9 mouse cellular contexts compared by ENCODE assay signal in genomic region chr1:155121977-155122939, GRCm38 (mm10). TPM values are rescaled to one million over a fixed set of nuclear protein-coding genes. Genes with fewer than 3 reads are reported as not detected.
DNase-seq lines count a peak whose midpoint lies in the region; ATAC-seq lines count a peak whose summit lies in the region.
"Had no signal": no experiment of that assay in that cellular context is flagged by ENCODE, and none has a peak within 500 bp of the region (broad histone marks: within the 10 kb centered on the region; RNA-seq: fewer than 3 reads in every experiment).

No protein-coding gene starts in this region.

- no peak overlapping the region for H3K27ac ChIP-seq in hindbrain, embryonic 15.5 days (replicated peaks)
- no peak overlapping the region for H3K27ac ChIP-seq in hindbrain, embryonic 12.5 days
- H3K27ac ChIP-seq: liver, embryonic 13.5 days had no signal

- H3K9me3 ChIP-seq in hindbrain, embryonic 15.5 days: no peaks in the 10 kb centered on the region
- 0 out of 2 replicates have a peak, but pooled peaks cover 4% of the 10 kb centered on the region for H3K9me3 ChIP-seq in hindbrain, embryonic 12.5 days (replicated peaks)
- H3K9me3 ChIP-seq: liver, embryonic 13.5 days had no signal

- ATAC-seq in hindbrain, embryonic 15.5 days (ENCODE audit: low FRiP score, low read depth): peak; percentile 59; the same call in 1 of the 2 replicates
- no peak for ATAC-seq in hindbrain, embryonic 12.5 days (ENCODE audit: low FRiP score)
- ATAC-seq in megakaryocyte-erythroid progenitor cell, adult 5-6 weeks (replicated peaks; ENCODE audit: low FRiP score, low TSS enrichment, poor library complexity, severe bottlenecking): no peak

- 74% methylated on average over 21 of the region's 21 CpGs for WGBS in hindbrain, embryonic 15.5 days
- WGBS in hindbrain, embryonic 12.5 days: 80% methylated on average over 21 of the region's 21 CpGs

- no peak overlapping the region for H3K4me3 ChIP-seq in hindbrain, embryonic 15.5 days
- H3K4me3 ChIP-seq in hindbrain, embryonic 12.5 days: no peak overlapping the region
- H3K4me3 ChIP-seq: liver, embryonic 13.5 days had no signal

- H3K9ac ChIP-seq in hindbrain, embryonic 15.5 days: no peak overlapping the region
- H3K9ac ChIP-seq in hindbrain, embryonic 12.5 days: no peak overlapping the region
- H3K9ac ChIP-seq: liver, embryonic 13.5 days had no signal

- no peaks in the 10 kb centered on the region for H3K36me3 ChIP-seq in hindbrain, embryonic 15.5 days
- H3K36me3 ChIP-seq in hindbrain, embryonic 12.5 days: no peaks in the 10 kb centered on the region
- H3K36me3 ChIP-seq: liver, embryonic 13.5 days had no signal

- no peaks in the 10 kb centered on the region for H3K27me3 ChIP-seq in hindbrain, embryonic 15.5 days
- H3K27me3 ChIP-seq in hindbrain, embryonic 12.5 days: peaks cover 3% of the 10 kb centered on the region; the same call in 1 of the 2 replicates
- H3K27me3 ChIP-seq: liver, embryonic 13.5 days had no signal

- peak; percentile 84 for DNase-seq in adipocyte (ENCODE audit: low spot score)
- peak; percentile 40 to 41 for DNase-seq in frontal cortex, postnatal 36 days (ENCODE audit: low spot score in 2 of 2)
- DNase-seq in kidney, postnatal 36 days: peak; percentile 35 to 56
- peak; percentile 63 for DNase-seq in right cerebral cortex, adult 18-20 months
- no peak for DNase-seq in liver
- DNase-seq: liver, embryonic 13.5 days had no signal

- H3K4me2 ChIP-seq in hindbrain, embryonic 15.5 days: no peak overlapping the region
- H3K4me2 ChIP-seq in hindbrain, embryonic 12.5 days (replicated peaks): no peak overlapping the region
- H3K4me2 ChIP-seq: liver, embryonic 13.5 days had no signal

- H3K4me1 ChIP-seq in hindbrain, embryonic 15.5 days (replicated peaks): 0 out of 2 replicates have a peak, but pooled peaks cover 5% of the 10 kb centered on the region
- no peaks in the 10 kb centered on the region for H3K4me1 ChIP-seq in hindbrain, embryonic 12.5 days
- H3K4me1 ChIP-seq: liver, embryonic 13.5 days had no signal

RNA-seq across cellular contexts. Expression of gene Ier5, which starts 22.8 kb away (rescaled TPM):
- polyA plus RNA-seq in hindbrain, embryonic 15.5 days (2015; fragmentation: Nextera tagmentation; extraction: Ambion mirVana): 7.8 and 9.7 TPM in 2 replicates
- 16.5 and 17.7 TPM in 2 replicates for polyA plus RNA-seq in hindbrain, embryonic 12.5 days (2016; fragmentation: Nextera tagmentation; extraction: Ambion mirVana)
- 5.7 and 7.1 TPM in 2 replicates for total RNA-seq in megakaryocyte-erythroid progenitor cell, adult 5-6 weeks (2014; fragmentation: Nextera tagmentation)
- 7.5 and 12.7 TPM in 2 replicates for total RNA-seq in megakaryocyte-erythroid progenitor cell, adult 5-6 weeks (2017)

RNA-seq across cellular contexts. Expression of gene Mr1, which starts 24.4 kb away (rescaled TPM):
- polyA plus RNA-seq in hindbrain, embryonic 15.5 days (2015; fragmentation: Nextera tagmentation; extraction: Ambion mirVana): 1.7 and 1.9 TPM in 2 replicates
- 2.1 and 2.4 TPM in 2 replicates for polyA plus RNA-seq in hindbrain, embryonic 12.5 days (2016; fragmentation: Nextera tagmentation; extraction: Ambion mirVana)
- 6.1 and 7.8 TPM in 2 replicates for total RNA-seq in megakaryocyte-erythroid progenitor cell, adult 5-6 weeks (2014; fragmentation: Nextera tagmentation)
- total RNA-seq in megakaryocyte-erythroid progenitor cell, adult 5-6 weeks (2017): 6.2 and 7.7 TPM in 2 replicates

RNA-seq across cellular contexts. Expression of gene Stx6, which starts 36.3 kb away (rescaled TPM):
- 102 and 106 TPM in 2 replicates for polyA plus RNA-seq in hindbrain, embryonic 15.5 days (2015; fragmentation: Nextera tagmentation; extraction: Ambion mirVana)
- polyA plus RNA-seq in hindbrain, embryonic 12.5 days (2016; fragmentation: Nextera tagmentation; extraction: Ambion mirVana): 119 and 123 TPM in 2 replicates
- total RNA-seq in megakaryocyte-erythroid progenitor cell, adult 5-6 weeks (2014; fragmentation: Nextera tagmentation): 12.2 and 24.8 TPM in 2 replicates
- total RNA-seq in megakaryocyte-erythroid progenitor cell, adult 5-6 weeks (2017): 19.6 and 30.9 TPM in 2 replicates
